Mouse (Mus musculus): ENCODE measurements around the gene Cnbp. TPM values are rescaled to one million over a fixed set of nuclear protein-coding genes. Genes with fewer than 3 reads are reported as not detected.

The Cnbp gene
- polyA plus RNA-seq (2015; fragmentation: Nextera tagmentation; extraction: Ambion mirVana), result 611 and 628 TPM in 2 replicates

DNA sequence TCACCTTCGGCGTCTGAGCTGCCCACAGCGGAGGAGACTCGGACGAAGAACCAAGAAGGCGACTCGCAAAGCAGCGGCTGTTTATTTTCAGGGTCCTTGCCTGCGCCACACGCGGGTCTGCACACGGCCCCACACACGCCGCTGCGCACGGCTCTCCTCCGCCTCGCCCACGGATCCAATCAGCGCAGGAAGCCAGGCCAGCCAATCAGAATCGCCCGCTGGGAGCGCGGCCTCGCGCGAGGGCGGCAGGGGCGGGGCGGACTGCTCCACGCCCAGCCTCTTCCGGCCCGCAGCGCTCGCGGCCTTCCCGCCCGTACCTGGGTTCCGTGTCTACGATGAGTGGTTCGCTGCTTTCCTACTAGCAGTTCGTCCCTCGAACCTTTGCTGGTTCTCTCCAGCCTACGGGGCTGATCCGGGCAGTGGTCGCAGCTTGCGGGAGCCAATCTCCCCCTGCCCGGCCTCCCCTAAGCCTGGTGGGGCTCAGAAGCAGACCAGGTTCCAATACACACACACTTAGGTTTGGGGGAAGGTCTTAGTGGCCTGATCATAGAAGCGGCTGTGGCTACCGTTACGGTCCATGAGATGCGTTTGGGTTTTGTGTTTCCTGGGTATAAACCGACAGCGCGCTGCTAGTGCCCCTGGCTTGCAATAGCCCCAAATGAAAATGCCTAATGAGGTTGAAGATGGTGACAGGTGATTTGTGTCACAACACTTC is at the start of gene Cnbp:
Gene Cnbp (minus strand): TSS at position 207 of the 715 bp plus-strand sequence.

DNA sequence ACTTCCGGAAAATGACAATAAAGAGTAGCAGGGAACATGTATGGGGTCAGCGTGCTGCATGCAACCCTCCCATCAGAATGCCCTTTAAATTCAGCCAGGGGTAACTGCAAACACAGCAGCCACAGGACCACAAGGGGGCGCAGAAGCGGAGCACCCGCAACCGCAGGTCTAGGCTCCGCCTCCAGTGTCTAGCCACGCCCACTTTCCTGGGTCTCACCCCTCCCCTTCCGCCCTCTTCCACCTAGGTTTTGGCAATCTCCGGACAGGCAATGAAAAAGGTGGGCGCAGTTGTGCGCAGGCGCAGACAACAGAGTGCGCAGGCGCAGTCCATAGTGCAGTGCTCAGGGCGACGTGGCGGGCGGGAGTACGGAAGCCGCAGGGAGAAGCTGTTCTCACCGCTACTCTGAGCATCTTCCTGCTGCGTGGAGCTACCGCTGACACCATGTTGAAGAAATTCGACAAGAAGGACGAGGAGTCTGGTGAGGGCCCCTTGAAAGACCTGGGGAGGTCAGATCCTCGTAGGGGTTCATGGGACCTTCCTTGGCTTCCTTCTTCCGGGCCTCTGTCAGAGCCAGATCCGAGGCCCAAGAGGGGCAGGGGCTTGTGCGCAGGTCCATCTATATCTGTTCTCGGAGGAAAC is 36.8 kb upstream of the Cnbp start, which contains the start of gene Copg1:
Gene Copg1 (plus strand): TSS at position 221 of the 640 bp plus-strand sequence.

DNA sequence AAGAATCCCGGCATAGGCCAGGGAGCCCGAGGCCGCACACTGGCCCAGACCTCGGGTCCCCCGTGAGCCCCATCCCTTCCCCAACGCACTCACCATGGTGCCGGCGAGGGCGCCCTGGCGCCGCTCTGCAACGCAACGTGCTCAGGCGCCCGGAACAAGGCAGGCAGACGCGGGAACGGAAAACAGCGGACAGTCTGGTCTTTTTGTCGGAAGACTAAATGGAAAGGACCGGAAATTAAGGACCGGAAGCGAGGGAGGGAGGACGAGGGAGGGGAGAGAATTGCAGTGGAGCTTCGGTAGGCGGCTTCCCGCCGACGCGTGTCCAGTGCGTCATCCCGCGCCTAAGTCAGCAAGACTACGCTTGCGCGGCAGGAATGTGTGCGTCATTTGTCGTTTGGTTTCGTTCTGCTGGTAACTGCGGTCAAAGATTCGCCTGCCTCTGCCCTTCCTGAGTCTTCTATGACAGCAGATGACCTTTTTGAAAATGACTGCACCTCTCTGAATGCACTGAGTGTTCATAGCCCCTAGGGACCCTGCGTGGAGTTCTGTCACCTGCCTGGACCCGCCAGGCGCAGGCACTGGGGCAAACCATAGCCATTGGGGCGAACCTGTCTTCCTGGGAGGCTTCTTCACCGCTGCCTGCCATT is 12.2 kb downstream of the Cnbp start, which contains the start of gene Isy1:
Gene Isy1 (minus strand): TSS at position 248 of the 647 bp plus-strand sequence.

DNA sequence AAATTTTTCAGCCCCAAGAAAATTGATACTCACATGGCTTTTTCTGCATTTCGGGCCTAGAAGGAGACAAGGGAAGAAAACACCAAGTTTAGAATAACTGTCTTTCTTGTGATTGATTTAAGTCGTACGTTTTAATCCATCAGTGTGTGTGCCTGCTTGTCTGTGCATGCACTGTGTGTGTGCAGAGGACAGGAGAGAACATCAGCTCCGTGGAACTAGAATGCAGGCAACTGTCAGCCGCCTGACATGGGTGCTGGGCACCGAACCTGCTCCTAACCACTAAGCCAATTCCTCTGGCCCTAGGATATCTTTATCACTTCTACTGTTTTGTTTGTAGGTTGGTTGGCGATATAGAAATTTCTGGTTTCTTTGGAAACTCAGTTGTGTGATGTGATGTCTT is 15.2 kb downstream of the Cnbp start, which contains the start of gene Gm45140:
Gene Gm45140 (minus strand): TSS at position 101 of the 400 bp plus-strand sequence.

DNA sequence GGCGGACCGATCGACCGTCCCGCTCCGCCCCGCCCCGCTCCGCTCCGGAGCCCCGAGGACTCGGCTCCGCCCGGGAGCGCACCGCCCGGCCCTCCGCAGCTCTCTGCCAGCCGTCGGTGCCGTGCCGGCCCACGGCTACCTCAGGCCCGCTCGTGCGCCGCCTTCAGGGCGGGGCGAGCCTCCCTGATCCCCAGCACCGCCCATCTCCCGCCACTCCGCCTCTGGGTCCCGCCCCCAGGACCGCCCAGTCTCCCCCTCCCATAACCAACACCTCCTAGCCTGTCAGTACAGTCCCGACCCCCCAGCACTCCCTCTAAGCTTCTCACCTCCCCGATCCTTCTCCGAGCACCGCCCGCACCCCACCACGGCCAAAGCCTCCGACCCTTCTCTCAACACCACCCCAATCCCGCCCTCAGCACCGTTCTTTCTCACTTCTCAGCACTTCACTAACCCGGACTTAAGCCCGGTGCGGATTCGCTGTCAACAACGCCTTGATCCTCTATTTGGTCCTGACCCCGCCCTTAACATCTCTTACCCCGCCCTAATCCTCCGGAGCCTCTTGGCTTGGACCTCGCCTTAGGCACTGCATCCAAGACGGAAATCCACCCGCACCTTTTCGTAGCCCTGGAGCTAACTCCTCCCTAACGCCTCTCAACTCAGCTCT is 39.1 kb downstream of the Cnbp start, which contains the start of gene Rab43:
Gene Rab43 (minus strand): TSS at position 490 of the 664 bp plus-strand sequence.

Other genes with a start within 250 kb of the Cnbp start
- 17.2 and 18.1 TPM in 2 replicates for gene Aplf, start 178.9 kb downstream of the Cnbp start, polyA plus RNA-seq (2015; fragmentation: Nextera tagmentation; extraction: Ambion mirVana)
- 0.67 and 0.86 TPM in 2 replicates for gene Efcc1, start 120.2 kb downstream of the Cnbp start, polyA plus RNA-seq (2015; fragmentation: Nextera tagmentation; extraction: Ambion mirVana)
- 26.3 and 29.7 TPM in 2 replicates for gene Gp9, start 73.0 kb downstream of the Cnbp start, polyA plus RNA-seq (2015; fragmentation: Nextera tagmentation; extraction: Ambion mirVana)
- gene Rab43, start 38.9 kb downstream of the Cnbp start, polyA plus RNA-seq (2015; fragmentation: Nextera tagmentation; extraction: Ambion mirVana), result 37.3 and 40.1 TPM in 2 replicates
- 2.2 and 2.4 TPM in 2 replicates for gene Gm45140, start 15.3 kb downstream of the Cnbp start, polyA plus RNA-seq (2015; fragmentation: Nextera tagmentation; extraction: Ambion mirVana)
- 43.4 and 47.8 TPM in 2 replicates for gene Isy1, start 12.3 kb downstream of the Cnbp start, polyA plus RNA-seq (2015; fragmentation: Nextera tagmentation; extraction: Ambion mirVana)
- gene Copg1, start 36.7 kb upstream of the Cnbp start, polyA plus RNA-seq (2015; fragmentation: Nextera tagmentation; extraction: Ambion mirVana), result 42.2 and 43.2 TPM in 2 replicates
- 26.6 and 27.5 TPM in 2 replicates for gene Hmces, start 62.8 kb upstream of the Cnbp start, polyA plus RNA-seq (2015; fragmentation: Nextera tagmentation; extraction: Ambion mirVana)
- 6.3 and 7.4 TPM in 2 replicates for gene H1fx, start 130.5 kb upstream of the Cnbp start, polyA plus RNA-seq (2015; fragmentation: Nextera tagmentation; extraction: Ambion mirVana)
- gene Rab7, start 194.2 kb upstream of the Cnbp start, polyA plus RNA-seq (2015; fragmentation: Nextera tagmentation; extraction: Ambion mirVana), result 104 and 116 TPM in 2 replicates
- 125 and 135 TPM in 2 replicates for gene Rpn1, start 233.4 kb upstream of the Cnbp start, polyA plus RNA-seq (2015; fragmentation: Nextera tagmentation; extraction: Ambion mirVana)